Mouse (Mus musculus) liver, embryonic 14.5 days (tissue): ENCODE measurements at regions not wholly inside any gene's neighbourhood (a gene's known extent, or its start where the extent isn't known, plus 50 kb on each side); places are given as distances from the start of the nearest gene placed in this dataset.

Experiments
- CTCF ChIP-seq: IDR thresholded peaks from 2 replicates; pipeline ENCODE4 v1.5.1; 2016; ENCODE audit warnings: antibody characterized with exemption, low read depth, control low read depth
- EP300 ChIP-seq: IDR thresholded peaks from 2 replicates; pipeline ENCODE4 v1.6.1; 2016; ENCODE audit warnings: antibody characterized with exemption, low read depth

GRCm38 (mm10) chr3:66422445-66423037, 125.9 kb upstream of the Veph1 start:
- TF ChIP-seq CTCF (no peak), EP300 (no peak)
